Comparison of ENCODE assay signal across 9 mouse cellular contexts in genomic region chr2:101600703-101601102, GRCm38 (mm10). TPM values are rescaled to one million over a fixed set of nuclear protein-coding genes. Genes with fewer than 3 reads are reported as not detected.
DNase-seq lines count a peak whose midpoint lies in the region; ATAC-seq and TF ChIP-seq lines count a peak whose summit lies in the region.
"Had no signal": no experiment of that assay in that cellular context is flagged by ENCODE, and none has a peak within 500 bp of the region (broad histone marks: within the 10 kb centered on the region; RNA-seq: fewer than 3 reads in every experiment).

No protein-coding gene starts in this region.

- H3K4me3 ChIP-seq in intestine, embryonic 15.5 days (replicated peaks) = no peak overlapping the region
- H3K4me3 ChIP-seq in intestine, postnatal 0 days (ENCODE audit: low read depth, low read length) = no peak overlapping the region
- H3K4me3 ChIP-seq in olfactory bulb, adult 2 months (ENCODE audit: insufficient read depth, low read depth, low read length) = no peak overlapping the region
- H3K4me3 ChIP-seq: erythroblast, embryonic 14.5 days had no signal

- no peak overlapping the region for H3K9ac ChIP-seq in intestine, embryonic 15.5 days
- no peak overlapping the region for H3K9ac ChIP-seq in intestine, postnatal 0 days (ENCODE audit: low read depth, low read length)

- ATAC-seq in intestine, embryonic 15.5 days = no peak
- no peak for ATAC-seq in intestine, postnatal 0 days
- ATAC-seq in common myeloid progenitor, adult 5-6 weeks (replicated peaks; ENCODE audit: low read depth, poor library complexity, severe bottlenecking) = peak; percentile 80
- ATAC-seq in erythroid progenitor cell, adult 5-6 weeks (replicated peaks; ENCODE audit: low FRiP score, poor library complexity, severe bottlenecking) = no peak

- H3K4me1 ChIP-seq in intestine, embryonic 15.5 days (replicated peaks) = no peaks in the 10 kb centered on the region
- no peaks in the 10 kb centered on the region for H3K4me1 ChIP-seq in intestine, postnatal 0 days (replicated peaks; ENCODE audit: control insufficient read depth, insufficient read depth, low read length)
- no peaks in the 10 kb centered on the region for H3K4me1 ChIP-seq in olfactory bulb, adult 2 months (ENCODE audit: control insufficient read depth, insufficient read depth, low read length)

- H3K36me3 ChIP-seq in intestine, embryonic 15.5 days = no peaks in the 10 kb centered on the region
- H3K36me3 ChIP-seq in intestine, postnatal 0 days (ENCODE audit: control insufficient read depth, insufficient read depth) = no peaks in the 10 kb centered on the region

- no peaks in the 10 kb centered on the region for H3K27me3 ChIP-seq in intestine, embryonic 15.5 days (replicated peaks)
- no peaks in the 10 kb centered on the region for H3K27me3 ChIP-seq in intestine, postnatal 0 days (replicated peaks; ENCODE audit: control insufficient read depth, insufficient read depth, low read length)

- peak; percentile 21 for DNase-seq in adrenal gland, postnatal 25 days
- DNase-seq in heart, adult 9 months (ENCODE audit: low spot score in 2 of 2) = peak; percentile 13 to 46
- peak; percentile 52 to 62 for DNase-seq in kidney, postnatal 25 days

- 36% methylated on average over 8 of the region's 8 CpGs for WGBS in intestine, embryonic 15.5 days
- WGBS in intestine, postnatal 0 days = 49% methylated on average over 8 of the region's 8 CpGs
- WGBS in olfactory bulb, adult 2 months = 48% methylated on average over 8 of the region's 8 CpGs

- no peak for TF ChIP-seq POLR2A in olfactory bulb, adult 2 months (IDR thresholded peaks at IDR 0.05; ENCODE audit: insufficient read depth, low read depth, low read length)

- no peak for TF ChIP-seq CTCF in intestine, postnatal 0 days (IDR thresholded peaks at IDR 0.05; ENCODE audit: low read depth)
- TF ChIP-seq CTCF in olfactory bulb, adult 2 months (IDR thresholded peaks at IDR 0.05; ENCODE audit: insufficient read depth, low read depth, low read length) = no peak

- H3K4me2 ChIP-seq in intestine, embryonic 15.5 days (replicated peaks) = no peak overlapping the region
- H3K4me2 ChIP-seq in intestine, postnatal 0 days (replicated peaks; ENCODE audit: low read depth) = no peak overlapping the region

- H3K27ac ChIP-seq in intestine, embryonic 15.5 days = 0 out of 2 replicates have a peak overlapping the region, but pooled peaks have one; percentile 27
- H3K27ac ChIP-seq in intestine, postnatal 0 days (ENCODE audit: low read depth, low read length) = no peak overlapping the region
- H3K27ac ChIP-seq in olfactory bulb, adult 2 months (ENCODE audit: insufficient read depth, low read depth, low read length) = peak overlapping the region; percentile 29; the same call in 1 of the 2 replicates

- no peaks in the 10 kb centered on the region for H3K9me3 ChIP-seq in intestine, embryonic 15.5 days
- 0 out of 2 replicates have a peak, but pooled peaks cover 3% of the 10 kb centered on the region for H3K9me3 ChIP-seq in intestine, postnatal 0 days (ENCODE audit: control insufficient read depth)

RNA-seq across cellular contexts. Expression of gene Rag2, which starts 23.8 kb away (rescaled TPM):
- polyA plus RNA-seq in intestine, embryonic 15.5 days (2015; fragmentation: Nextera tagmentation; extraction: Ambion mirVana) = 0.08 and 0.09 TPM in 2 replicates
- not detected in 2 replicates for polyA plus RNA-seq in intestine, postnatal 0 days (2015; fragmentation: Nextera tagmentation; extraction: Ambion mirVana)
- total RNA-seq in adrenal gland, postnatal 25 days (2021) = not detected in 2 replicates
- 1.1 and 3.7 TPM in 2 replicates for total RNA-seq in common myeloid progenitor, adult 5-6 weeks (2017)
- polyA plus RNA-seq in olfactory bulb, adult 2 months (2012; ENCODE audit: insufficient read depth, insufficient read length, low replicate concordance, missing spikeins) = not detected in 2 replicates
- 1.8 and 9.6 TPM in 2 replicates for total RNA-seq in erythroid progenitor cell, adult 5-6 weeks (2015; ENCODE audit: low replicate concordance)
- 1.3 and 1.8 TPM in 2 replicates for total RNA-seq in erythroid progenitor cell, adult 5-6 weeks (2017; ENCODE audit: low replicate concordance)
- polyA plus RNA-seq: erythroblast, embryonic 14.5 days had no signal

RNA-seq across cellular contexts. Expression of gene Rag1, which starts 48.6 kb away (rescaled TPM):
- polyA plus RNA-seq in intestine, embryonic 15.5 days (2015; fragmentation: Nextera tagmentation; extraction: Ambion mirVana) = 0.03 TPM in 1 of 2 replicates, not detected in the other
- not detected in 2 replicates for polyA plus RNA-seq in intestine, postnatal 0 days (2015; fragmentation: Nextera tagmentation; extraction: Ambion mirVana)
- total RNA-seq in adrenal gland, postnatal 25 days (2021) = not detected in 2 replicates
- 0.14 TPM in 1 of 2 replicates, not detected in the other for total RNA-seq in common myeloid progenitor, adult 5-6 weeks (2017)
- polyA plus RNA-seq in olfactory bulb, adult 2 months (2012; ENCODE audit: insufficient read depth, insufficient read length, low replicate concordance, missing spikeins) = 321 and 562 TPM in 2 replicates
- total RNA-seq in erythroid progenitor cell, adult 5-6 weeks (2015; ENCODE audit: low replicate concordance) = 9.7 and 13.4 TPM in 2 replicates
- total RNA-seq in erythroid progenitor cell, adult 5-6 weeks (2017; ENCODE audit: low replicate concordance) = 9.8 and 10.7 TPM in 2 replicates
- polyA plus RNA-seq: erythroblast, embryonic 14.5 days had no signal

RNA-seq across cellular contexts. Expression of gene B230118H07Rik, which starts 48.6 kb away (rescaled TPM):
- 52.0 and 57.2 TPM in 2 replicates for polyA plus RNA-seq in intestine, embryonic 15.5 days (2015; fragmentation: Nextera tagmentation; extraction: Ambion mirVana)
- polyA plus RNA-seq in intestine, postnatal 0 days (2015; fragmentation: Nextera tagmentation; extraction: Ambion mirVana) = 31.0 and 33.6 TPM in 2 replicates
- total RNA-seq in adrenal gland, postnatal 25 days (2021) = 28.3 and 30.4 TPM in 2 replicates
- 86.8 and 98.7 TPM in 2 replicates for total RNA-seq in common myeloid progenitor, adult 5-6 weeks (2017)
- polyA plus RNA-seq in olfactory bulb, adult 2 months (2012; ENCODE audit: insufficient read depth, insufficient read length, low replicate concordance, missing spikeins) = not detected in 2 replicates
- 9.6 and 17.7 TPM in 2 replicates for total RNA-seq in erythroid progenitor cell, adult 5-6 weeks (2015; ENCODE audit: low replicate concordance)
- 6.2 and 10.4 TPM in 2 replicates for total RNA-seq in erythroid progenitor cell, adult 5-6 weeks (2017; ENCODE audit: low replicate concordance)
